Mouse (Mus musculus) G1E (cell line): ENCODE measurements around the gene Acads.

ENCODE experiments used
- CTCF ChIP-seq: IDR thresholded peaks from 2 replicates; pipeline ENCODE4 v1.5.1; 2012; ENCODE audit warnings: low read depth, low read length, inconsistent platforms, mixed read lengths
- GATA1 ChIP-seq: IDR thresholded peaks from 2 replicates; pipeline ENCODE4 v1.6.1; 2012; ENCODE audit warnings: borderline replicate concordance, low read length, inconsistent platforms, mixed read lengths
- GATA2 ChIP-seq: IDR thresholded peaks from 2 replicates; pipeline ENCODE4 v1.6.1; 2012; ENCODE audit warnings: low read depth, low read length, inconsistent platforms, borderline replicate concordance

DNA sequence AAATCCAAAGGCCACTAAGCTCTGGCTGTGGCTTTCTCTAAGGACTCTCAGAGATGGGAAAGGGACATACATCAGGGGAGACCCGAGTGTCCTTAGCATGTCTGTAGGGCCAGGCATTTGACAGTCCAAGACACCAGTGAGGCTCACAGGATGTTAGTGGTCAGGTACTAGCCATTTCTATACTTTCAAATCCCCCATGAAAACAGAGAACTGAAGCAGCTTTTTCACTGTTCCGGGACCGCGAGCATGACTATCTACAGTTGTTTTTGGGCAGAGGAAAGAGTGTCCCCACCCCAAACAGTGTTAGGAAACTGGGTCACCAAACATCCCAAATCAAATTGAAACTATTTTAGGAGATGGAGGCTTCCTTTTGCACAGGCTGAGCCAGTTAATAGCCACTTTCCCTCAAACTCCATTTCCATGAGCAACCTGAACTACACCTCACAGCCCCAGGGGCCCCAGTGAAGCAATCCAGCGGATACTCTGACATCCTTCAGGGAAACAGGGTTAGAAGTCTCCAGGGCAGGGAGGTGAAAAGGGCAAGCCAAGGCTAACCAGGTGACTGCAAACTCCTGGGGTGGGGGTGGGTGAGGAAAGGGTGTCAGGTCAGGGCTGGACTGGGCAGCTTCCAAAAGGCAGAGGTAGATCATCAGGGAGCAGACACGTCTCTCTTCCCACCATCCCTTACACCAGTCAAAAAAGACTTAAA is 14.4 kb upstream of the Acads start:
- TF ChIP-seq CTCF (no peak), GATA1 (no peak), GATA2 (no peak)
